Mouse (Mus musculus) ZHBTc4 (cell line): ENCODE results near the gene Dlgap1.

Experiments
- DNase-seq: peaks from one replicate; pipeline ENCODE4 v3.0.0-alpha.2; 2011; ENCODE audit warnings: low read depth, low spot score

The Dlgap1 gene

DNA sequence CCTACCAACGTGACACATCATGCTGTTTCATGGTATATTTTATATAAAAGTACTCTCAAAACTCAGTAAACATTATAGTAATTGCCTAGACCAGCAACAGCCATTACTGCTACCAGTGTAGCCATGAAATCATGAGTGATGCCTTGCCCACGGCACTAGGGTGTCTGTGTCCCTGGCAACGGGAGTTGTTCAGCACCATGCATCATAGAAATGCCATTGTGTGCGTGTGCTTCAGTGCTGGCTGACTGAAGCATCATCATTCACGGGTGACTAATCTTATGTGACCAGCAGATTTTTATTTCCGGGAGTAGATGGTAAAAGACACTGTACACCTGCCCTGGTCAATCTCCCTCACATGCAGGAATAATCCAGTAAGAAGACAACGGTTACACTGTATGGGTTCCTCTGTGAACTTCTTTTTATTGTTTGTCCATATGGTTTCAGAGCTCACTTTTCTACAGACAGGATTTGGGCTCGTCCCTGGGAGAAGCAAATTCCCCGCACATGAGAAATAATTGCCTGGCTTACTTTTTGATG, 203.7 kb downstream of the Dlgap1 start:
- no peak for DNase-seq

DNA sequence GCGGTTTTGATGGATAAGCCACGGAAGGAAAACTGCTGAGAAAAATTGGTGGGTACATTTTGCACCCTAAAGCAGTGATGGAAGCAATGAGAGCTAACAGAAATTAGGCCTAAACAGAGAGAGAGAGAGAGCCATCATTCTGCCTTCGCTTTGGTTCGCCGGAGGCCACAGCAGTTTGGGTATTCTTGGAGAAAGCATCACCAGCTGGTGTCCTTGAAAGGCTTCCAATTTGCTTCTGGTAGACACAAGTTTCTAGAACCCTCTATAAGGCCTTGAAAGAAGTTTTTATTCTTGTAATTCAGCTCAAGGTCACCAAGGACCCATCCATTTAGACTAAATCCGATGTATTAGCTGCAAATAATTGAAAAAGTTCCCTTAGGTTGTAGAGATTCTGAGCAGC, 205.0 kb downstream of the Dlgap1 start:
- DNase-seq, result no peak

DNA sequence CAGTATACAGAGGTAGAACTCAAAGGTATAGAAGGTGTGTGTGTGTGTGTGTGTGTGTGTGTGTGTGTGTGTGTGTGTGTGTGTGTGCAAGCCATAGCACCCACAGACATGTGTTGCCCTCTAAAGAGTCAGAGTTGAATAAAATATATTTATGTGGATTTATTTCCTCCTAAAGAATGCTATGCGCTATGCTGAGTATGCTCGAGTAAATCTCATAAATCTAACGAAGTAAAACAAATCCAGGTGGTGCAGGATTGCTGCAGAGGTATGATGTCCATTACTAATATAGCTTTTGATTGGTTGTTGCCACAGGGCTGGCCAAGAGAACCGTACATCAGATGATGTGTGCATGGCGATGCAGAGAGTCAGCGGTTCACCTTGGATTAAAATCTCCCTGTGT, 222.4 kb downstream of the Dlgap1 start:
- no peak for DNase-seq

DNA sequence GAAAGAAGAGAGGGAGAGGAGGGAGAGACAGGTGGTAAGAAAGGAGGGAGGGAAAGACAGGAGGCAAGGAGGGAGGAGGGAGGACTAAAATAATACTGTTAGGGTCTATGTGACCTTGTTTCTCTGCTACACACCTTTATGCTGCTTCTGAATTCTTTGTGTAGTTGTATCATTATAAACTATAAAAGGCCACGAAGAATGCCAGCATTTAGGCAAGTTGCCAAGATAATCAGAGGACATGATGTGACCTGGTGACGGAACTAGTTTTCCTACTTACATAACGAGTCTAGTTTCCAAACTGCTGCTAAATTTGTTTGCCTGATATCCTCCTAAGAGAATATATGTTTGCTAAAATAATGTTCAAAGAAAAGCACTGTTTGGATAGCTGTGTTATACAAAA, 254.0 kb downstream of the Dlgap1 start:
- no peak for DNase-seq

DNA sequence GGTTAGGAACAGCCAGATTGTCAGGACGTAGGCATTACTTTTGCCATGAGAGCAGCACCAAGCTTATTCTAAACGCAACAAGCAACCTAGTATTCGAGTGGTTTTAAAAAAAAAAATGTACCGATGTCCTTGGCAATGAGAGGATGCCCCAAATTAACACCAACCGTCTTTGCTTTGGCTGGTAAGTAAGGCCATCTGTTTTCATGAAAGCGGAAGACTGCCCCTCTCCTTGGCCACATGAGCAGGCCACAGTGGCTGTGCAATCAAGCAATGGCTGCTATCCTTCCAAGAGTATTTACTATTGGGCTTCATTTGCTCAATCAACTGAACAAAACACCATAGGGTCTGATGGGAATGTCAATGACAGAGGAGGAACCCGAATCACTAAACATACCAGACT, 278.5 kb downstream of the Dlgap1 start:
- no peak for DNase-seq

DNA sequence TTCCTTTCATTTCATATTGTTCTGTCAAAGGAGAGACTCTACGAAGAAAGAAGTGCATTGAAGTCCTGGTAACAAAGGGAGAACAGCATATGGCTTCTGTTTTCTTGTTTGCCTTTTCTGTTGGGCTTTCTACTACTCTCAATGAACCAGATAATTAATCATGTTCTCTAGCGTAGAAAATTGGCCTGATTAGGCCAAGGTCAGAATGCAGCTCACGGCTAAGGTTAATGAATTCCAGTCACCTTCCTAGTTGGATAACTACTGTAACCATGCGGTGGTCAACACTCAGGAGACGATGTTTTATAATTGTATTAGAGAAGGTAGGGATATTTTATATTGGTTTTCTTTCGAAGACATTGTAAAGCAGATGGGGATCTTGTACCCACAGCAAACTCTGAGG, 279.4 kb downstream of the Dlgap1 start:
- DNase-seq, result no peak

DNA sequence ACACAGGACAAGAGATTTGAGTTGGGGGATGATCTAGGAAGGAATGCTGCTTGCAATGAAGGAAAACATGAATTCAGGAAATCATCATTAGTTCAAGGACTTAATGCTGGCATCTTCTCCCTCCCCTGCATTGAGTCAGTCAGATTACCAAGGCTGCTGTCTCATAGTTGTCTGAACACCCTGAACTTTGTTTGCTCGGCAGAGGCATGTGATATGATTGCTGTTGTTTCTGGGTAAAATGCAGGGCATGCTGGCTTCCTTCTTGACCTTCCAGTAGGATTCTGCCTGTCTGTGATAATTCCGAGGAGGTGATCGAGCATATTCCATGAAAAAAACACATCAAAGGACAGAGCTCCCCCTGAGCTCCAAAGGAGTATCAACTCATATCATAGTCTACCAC, 283.6 kb downstream of the Dlgap1 start:
- DNase-seq, result no peak

DNA sequence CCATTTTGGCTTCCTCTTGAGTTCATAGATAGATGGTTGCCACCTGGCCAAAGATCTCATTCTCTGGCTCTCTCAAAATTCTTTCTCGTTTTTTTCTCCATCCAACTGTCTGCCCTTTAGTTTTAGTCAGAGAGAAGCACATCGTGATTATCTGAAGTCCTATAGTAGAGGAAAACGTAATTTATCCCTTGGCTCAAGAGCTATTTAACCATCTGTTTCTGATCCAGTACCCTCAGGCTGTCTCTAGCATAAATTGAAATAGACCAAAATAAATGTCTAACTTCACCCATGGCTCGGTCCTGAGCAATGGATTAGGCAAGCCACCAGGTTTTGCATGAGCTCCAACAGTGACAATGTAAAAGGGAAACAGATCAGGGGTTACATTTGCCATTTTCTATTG, 287.5 kb downstream of the Dlgap1 start:
- DNase-seq, result no peak

DNA sequence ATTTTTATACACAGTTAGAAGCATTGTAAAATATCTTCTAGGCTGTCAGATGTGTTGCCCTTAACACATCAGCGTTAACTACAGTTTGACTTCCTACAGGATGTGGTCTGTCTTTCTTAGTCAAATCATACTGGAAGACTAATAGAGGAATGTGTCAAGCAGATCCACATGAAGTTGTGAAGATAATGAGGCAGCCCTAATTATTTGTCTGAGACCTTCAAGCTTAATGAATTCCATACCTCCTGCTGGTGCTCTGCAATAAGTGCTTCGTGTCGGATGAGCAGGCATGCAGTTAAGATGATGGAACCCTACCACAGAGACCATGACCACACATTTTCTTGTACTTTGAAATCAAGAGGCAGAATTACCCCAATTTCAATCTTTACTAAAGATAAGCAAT, 294.3 kb downstream of the Dlgap1 start:
- DNase-seq, result no peak

DNA sequence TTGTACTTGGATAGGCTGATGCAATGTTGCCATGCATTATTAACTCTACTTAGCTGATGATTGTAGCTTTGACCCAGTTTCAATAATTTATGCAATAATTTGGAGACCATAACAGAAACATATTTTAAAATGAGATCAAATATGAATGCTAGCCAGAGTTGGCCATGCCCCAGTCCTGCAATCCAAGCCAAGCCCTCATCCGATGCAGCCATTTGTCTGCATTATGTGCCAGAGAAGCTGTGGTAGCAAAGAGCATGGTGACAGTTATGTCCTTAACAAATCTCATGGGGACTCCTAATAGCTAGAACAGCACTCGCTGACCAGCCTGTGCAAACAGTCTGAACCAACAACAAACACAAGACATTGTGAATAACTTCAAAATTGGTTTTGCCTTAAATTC, 303.3 kb downstream of the Dlgap1 start:
- no peak for DNase-seq

DNA sequence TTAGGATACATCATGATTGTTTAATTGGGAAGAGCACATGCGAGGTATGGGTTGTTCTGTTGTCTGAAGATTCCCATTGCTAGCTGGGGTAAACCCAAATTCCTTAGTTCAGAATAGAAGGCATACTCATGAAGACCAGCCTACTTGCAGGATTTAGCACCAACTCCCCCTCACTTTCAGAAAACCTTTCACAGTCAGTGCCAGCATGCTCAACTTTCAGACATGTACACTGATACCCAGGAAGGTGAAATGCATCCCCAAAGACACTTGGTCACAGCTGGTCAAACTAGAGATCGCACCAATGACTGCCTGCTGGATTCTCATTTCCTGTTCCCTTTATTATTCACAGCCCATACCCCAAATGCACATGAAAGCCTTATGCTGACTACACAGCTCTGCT, 318.8 kb downstream of the Dlgap1 start:
- no peak for DNase-seq

DNA sequence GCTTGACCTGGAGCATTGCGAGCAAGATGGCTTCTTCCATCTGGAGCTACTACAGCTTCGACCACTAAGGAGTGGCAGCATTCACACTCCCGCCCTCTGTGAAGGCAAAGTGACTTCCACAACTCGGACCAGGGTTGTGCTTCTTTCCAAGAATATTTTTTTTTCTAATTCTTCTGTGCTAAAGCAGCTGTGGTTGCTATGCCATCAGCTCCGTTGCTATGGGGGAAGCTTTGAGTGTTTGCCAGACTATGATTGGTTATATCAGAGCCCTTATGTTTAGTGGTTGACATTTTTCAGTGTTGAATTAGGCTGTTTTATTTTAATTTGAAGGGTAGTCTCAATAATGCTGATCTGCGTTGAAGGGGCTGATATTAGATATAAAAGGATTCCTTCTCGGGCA, 325.2 kb downstream of the Dlgap1 start:
- DNase-seq, result no peak

DNA sequence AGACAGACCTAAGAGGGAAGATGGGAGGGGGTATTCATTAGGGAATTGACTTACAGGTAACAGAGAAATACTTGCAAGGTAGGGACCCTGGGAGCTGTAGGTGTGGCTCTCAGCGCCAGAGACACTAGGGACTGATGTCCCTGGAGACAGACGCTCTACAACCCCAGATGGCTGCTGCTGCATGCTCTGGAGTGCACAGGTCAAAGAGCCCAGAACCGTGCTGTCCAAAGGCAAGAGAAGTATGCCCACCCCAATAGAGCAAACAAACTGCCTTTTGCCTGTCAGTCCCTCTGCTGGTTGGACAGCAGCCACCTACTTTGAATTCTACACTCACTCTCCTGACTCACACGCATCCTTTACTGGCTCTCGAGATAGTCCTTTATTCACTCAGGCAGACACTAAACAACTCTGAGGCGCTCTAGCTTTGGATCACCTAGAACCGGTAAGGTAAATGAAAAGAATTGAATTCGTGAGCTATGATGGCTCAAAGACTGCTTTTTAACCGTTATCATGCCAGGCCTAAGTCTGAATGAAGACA, 333.1 kb downstream of the Dlgap1 start:
- no peak for DNase-seq

DNA sequence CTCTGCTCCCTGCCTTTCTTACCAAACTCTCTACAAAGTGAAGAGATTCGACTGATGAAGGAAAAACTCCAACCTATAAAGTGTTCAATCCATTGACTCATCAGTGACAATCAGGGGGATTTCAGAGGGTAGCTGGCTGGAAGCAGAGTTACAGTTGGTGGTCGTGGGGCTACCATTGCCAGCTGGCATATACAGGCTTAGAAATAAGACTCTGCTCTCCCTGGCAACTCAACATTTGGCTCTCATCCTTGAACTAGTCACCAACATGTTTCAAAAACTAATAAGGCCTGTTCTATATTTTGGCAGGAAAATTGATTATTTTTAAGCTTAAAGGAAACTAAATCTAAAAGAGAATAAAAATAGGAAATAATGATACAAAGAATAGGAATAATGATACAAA, 333.8 kb downstream of the Dlgap1 start:
- DNase-seq, result no peak

DNA sequence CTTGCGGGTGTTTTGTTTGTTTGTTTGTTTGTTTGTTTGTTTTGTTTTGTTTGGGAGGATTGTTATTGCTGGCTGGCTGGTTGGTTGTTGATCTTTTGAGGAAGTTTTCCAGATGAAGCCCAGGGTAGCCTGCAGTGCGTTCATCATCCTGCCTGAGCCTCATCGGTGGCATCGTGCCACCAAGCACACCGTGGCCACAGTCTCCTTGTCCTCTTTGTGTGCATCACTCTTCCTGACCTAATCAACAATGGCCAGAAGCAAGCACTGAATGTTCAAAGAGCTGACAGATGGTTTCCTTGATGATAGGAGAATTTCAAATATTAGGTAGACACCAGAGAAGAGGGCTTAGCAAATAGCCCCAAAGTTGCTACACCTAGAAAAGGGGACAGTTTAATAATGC, 336.1 kb downstream of the Dlgap1 start:
- no peak for DNase-seq

DNA sequence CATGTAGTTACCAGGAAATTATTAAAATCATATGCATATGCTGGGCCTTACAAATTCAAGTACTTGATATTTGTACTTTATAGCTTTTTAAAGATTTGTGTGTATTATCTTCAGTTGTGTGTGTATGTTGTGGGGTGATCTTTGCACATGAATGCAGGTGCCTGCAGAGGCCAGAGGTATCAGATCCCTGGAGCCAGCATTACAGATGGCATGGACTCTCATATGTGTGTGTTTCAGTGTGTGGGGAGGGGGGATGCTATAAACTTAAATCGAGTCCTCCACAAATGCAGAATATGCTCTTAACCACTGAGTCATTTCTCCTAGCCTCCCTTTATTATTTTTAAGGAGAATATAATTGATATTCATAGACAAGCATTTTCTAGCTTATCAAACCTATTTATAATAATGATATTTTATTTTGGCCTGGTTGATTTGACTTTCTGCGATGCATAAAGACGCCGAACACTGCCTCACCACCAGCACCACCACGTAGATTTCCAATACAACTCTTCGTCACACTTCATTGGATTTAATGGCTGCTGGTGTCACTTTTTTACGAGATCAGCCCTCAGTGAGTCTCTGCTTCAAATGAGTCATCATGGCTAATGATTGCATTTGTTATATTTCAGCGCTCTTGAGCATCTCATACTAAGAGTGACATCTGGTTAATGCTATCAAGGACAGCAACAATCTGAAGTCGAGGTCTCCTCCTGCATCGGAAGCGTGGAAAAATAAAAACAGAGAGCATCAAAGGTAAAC, 338.7 kb downstream of the Dlgap1 start:
- DNase-seq, result no peak

DNA sequence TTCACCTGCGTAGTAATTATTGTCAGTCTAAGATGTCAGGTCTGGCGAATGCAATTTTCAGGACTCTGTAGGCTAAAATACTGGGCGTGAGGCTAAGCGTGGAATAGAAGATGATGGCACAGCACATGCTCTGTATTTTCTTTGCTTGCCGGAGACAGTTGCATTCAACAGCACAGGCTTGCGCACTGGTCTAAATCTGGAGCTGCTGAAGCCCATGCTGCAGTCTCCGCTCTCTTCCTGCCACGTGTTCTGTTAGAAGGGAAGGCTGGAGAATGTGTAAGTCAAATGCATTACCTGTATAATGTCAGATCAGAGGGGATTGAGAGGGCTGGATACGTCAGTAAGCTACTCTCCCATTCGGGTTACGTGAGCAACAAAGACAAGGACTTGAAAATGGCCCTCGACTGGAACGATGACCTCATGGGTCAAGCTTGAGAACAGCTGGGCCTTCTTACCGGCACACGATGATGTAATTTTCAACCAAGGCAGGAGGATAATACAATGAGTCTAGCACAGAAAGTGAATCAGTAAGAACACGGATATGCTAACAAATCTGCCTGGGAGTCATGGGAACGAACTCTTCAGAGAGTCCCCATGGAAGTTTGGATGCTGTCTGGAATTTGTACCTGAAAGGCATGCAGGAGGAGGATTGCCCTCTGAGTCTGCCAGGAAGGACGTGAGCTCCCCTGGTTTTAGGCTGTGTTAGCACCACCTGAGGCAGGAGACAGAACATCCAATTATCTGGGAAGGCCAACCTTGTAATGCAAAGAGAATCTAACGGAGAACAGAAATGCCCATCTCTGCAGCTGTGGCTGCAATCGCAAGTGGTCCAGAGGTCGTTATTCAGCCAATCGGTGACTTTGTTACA, 339.7 kb downstream of the Dlgap1 start:
- DNase-seq, result no peak

DNA sequence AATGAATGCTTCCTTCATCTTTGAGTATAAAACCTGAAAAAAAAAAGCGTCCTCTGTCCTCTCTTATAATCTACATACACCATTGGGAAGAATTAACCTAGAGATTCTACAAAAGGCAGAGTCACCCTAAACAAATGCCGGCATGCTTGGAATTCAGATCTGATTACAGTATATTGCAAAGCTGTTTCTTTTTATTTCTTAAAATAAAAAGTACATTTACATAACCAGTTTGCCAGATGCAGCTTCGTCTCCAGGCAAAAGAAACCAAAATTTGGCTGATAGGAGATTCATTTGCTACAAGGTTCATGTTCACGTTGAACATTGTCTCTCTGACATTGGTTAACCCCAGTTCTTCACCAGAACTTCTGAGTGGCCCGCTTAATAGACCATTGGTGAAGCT, 347.5 kb downstream of the Dlgap1 start:
- DNase-seq, result no peak

DNA sequence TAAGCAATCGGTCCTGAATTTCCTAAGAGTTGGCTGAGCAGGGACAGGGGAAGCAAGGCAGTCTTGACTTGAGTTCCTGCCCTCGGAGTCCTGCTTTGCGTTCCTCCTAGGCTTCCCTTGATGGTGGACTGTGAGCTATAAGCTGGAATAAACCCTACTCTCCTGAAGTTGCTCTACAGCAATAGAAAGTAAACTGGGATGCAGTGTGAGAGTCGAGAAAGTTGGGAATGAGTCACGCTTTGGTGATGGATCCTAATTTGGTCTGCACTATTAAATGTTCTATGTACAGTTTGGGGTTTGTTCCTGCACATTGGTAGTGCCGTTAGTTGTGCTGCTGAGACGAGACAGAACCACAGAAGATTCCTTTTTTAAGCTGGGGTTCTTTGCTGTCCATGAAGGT, 348.9 kb downstream of the Dlgap1 start:
- no peak for DNase-seq

DNA sequence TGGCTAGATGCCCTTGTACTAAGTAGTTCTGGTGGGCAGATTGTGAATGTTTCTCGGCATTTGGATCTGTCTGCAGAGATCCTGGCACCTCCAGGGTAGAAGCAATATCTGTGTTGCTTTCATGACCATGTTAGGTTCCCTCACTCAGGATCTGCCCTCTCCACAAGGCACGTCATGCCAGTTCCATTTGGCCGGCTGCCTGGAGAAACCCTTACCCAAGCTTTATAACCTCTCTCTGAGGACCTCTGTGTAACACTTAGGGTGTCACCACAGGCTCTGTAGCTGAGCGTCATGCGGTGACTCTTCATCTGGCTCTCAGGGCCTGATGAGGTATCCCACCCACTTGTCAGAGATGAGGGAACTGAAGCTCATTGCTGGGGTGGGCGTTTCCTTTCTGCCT, 353.1 kb downstream of the Dlgap1 start:
- no peak for DNase-seq

DNA sequence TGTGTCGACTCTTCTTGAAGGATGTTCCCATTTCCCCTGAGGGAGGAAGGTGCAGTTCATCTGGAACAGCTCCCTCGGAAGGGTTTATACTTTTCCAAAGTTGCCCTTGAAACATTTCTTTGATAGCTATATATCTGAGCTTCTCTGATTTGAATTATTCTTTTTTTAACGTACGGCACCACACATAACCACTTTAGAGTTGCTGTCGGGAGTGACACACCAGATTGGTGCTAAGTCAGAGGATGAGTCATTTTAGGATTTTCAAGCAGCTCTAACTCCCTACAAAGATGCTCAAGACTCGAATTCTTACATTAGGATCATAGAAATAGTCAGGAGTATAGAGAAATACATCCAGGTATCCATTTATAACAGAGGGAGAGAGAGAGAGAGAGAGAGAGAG, 364.6 kb downstream of the Dlgap1 start:
- no peak for DNase-seq

DNA sequence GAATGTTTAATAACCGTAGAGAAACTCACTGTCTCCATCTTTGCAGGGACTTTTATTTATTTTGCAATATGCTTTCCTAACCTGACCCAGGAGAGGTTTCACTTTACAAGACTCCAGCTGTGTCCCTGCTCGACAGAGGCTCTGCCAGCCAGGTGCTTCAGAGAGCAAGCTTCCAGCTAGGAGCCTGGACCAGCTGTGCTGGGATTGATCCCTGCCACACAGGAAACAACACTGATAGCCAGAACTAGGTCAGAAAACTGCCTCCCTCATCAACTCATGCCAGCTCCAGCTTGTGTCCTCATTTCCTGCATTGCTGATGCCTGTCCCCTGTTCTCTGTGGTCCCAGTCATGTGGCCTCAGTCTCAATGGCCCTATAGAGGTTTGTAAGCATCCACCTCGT, 365.3 kb downstream of the Dlgap1 start:
- DNase-seq, result no peak

DNA sequence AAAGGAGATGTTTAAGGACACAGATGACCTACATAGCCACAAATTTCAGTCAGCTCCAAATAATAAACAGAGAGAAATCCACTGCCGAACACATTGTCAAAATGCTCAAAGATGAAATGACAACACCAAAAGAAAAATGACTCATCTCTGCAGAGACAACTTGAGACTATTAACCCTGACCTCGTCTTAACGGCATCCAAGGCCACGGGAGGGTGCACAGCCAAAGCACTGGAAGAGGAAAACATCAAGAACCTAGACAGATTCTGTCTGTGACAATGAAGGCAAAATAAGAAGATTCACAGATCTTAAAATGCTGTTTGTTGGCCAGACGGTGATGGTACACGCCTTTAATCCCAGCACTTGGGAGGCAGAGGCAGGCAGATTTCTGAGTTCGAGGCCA, 370.9 kb downstream of the Dlgap1 start:
- DNase-seq, result no peak
